Mouse (Mus musculus) embryonic fibroblast, embryonic 13.5 days (primary cell): ENCODE results near the gene Snx27. TPM values are rescaled to one million over a fixed set of nuclear protein-coding genes. Genes with fewer than 3 reads are reported as not detected.
A peak's percentile ranks its signal among the peaks of the same experiment; 100 is the strongest.

Source experiments
- H3K27ac ChIP-seq: 2 replicates; pipeline ENCODE4 v1.5.1; 2012; ENCODE audit warnings: low read length, control low read depth, inconsistent platforms; ENCODE audit not compliant: insufficient read depth
- H3K4me1 ChIP-seq: 2 replicates; pipeline ENCODE4 v1.6.1; 2011; ENCODE audit warnings: low read length; ENCODE audit not compliant: control insufficient read depth, insufficient read depth
- H3K4me3 ChIP-seq: 2 replicates; pipeline ENCODE4 v1.5.1; 2011; ENCODE audit warnings: mild to moderate bottlenecking, control low read depth, low read length; ENCODE audit not compliant: insufficient read depth
- CTCF ChIP-seq: IDR thresholded peaks from 2 replicates; pipeline ENCODE4 v1.5.1; 2011; ENCODE audit warnings: mild to moderate bottlenecking, control low read depth, low read length, moderate library complexity, borderline replicate concordance; ENCODE audit not compliant: insufficient read depth
- POLR2A ChIP-seq: IDR thresholded peaks from 2 replicates; pipeline ENCODE4 v1.6.1; 2011; ENCODE audit warnings: low read depth, mild to moderate bottlenecking, control low read depth, low read length, moderate library complexity
- polyA plus RNA-seq: library from polyadenylated mRNA; stranded (reverse); fragments of >200 nt; gene quantifications from 2 replicates; pipeline ENCODE4 v1.2.4, GENCODE M21; 2011; ENCODE audit warnings: low read depth; ENCODE audit not compliant: missing spikeins, insufficient read length

Gene Snx27
- polyA plus RNA-seq, 1 experiment: 41.1 TPM

- no peak for TF ChIP-seq CTCF
- Histone ChIP-seq H3K27ac (no peak overlapping the region), H3K4me3 (no peak overlapping the region), H3K4me1 (peaks cover 9% of the 10 kb centered on the region; the same call in 1 of the 2 replicates)
These were observed 113.6 kb downstream of the Snx27 start for GRCm38 (mm10) chr3:94468931-94469330.

- H3K27ac ChIP-seq: no peak overlapping the region
- no peaks in the 10 kb centered on the region for H3K4me1 ChIP-seq
- H3K4me3 ChIP-seq: no peak overlapping the region
- TF ChIP-seq CTCF (no peak), POLR2A (no peak)
These were observed 116.7 kb downstream of the Snx27 start for GRCm38 (mm10) chr3:94465632-94466430.

- TF ChIP-seq CTCF (no peak), POLR2A (no peak)
- Histone ChIP-seq H3K4me3 (no peak overlapping the region), H3K27ac (no peak overlapping the region), H3K4me1 (no peaks in the 10 kb centered on the region)
These were observed 118.5 kb downstream of the Snx27 start for GRCm38 (mm10) chr3:94463926-94464578.

GRCm38 (mm10) chr3:94459834-94460233, 122.7 kb downstream of the Snx27 start:
- no peak overlapping the region for H3K27ac ChIP-seq
- H3K4me3 ChIP-seq: no peak overlapping the region
- no peak for TF ChIP-seq POLR2A
- no peaks in the 10 kb centered on the region for H3K4me1 ChIP-seq

GRCm38 (mm10) chr3:94457055-94457454, 125.5 kb downstream of the Snx27 start:
- H3K4me3 ChIP-seq: no peak overlapping the region
- no peak overlapping the region for H3K27ac ChIP-seq
- TF ChIP-seq POLR2A (no peak), CTCF (no peak)
- no peaks in the 10 kb centered on the region for H3K4me1 ChIP-seq

GRCm38 (mm10) chr3:94456529-94457000, 126.0 kb downstream of the Snx27 start:
- H3K4me3 ChIP-seq: no peak overlapping the region
- H3K27ac ChIP-seq: no peak overlapping the region
- no peaks in the 10 kb centered on the region for H3K4me1 ChIP-seq
- no peak for TF ChIP-seq POLR2A
- TF ChIP-seq CTCF: 0 out of 2 replicates have a peak, but pooled peaks have one; percentile 33

GRCm38 (mm10) chr3:94449377-94449776, 133.1 kb downstream of the Snx27 start:
- Histone ChIP-seq H3K4me3 (no peak overlapping the region), H3K27ac (no peak overlapping the region), H3K4me1 (peaks cover 3% of the 10 kb centered on the region; the same call in 1 of the 2 replicates)
- TF ChIP-seq CTCF (no peak), POLR2A (no peak)

Other genes starting within 250 kb of the Snx27 start
- gene Them5, start 240.6 kb downstream of the Snx27 start, polyA plus RNA-seq: not detected in 2 replicates
- gene C2cd4d, start 220.3 kb downstream of the Snx27 start, polyA plus RNA-seq: not detected in 2 replicates
- not detected in 2 replicates for gene Rorc, start 209.9 kb downstream of the Snx27 start, polyA plus RNA-seq
- gene Lingo4, start 184.2 kb downstream of the Snx27 start, polyA plus RNA-seq: 0.18 TPM in 1 of 2 replicates, not detected in the other
- gene Tdrkh, start 169.4 kb downstream of the Snx27 start, polyA plus RNA-seq: 9.0 and 14.1 TPM in 2 replicates
- 28.6 and 31.1 TPM in 2 replicates for gene Mrpl9, start 139.4 kb downstream of the Snx27 start, polyA plus RNA-seq
- gene Oaz3, start 138.8 kb downstream of the Snx27 start, polyA plus RNA-seq: not detected in 2 replicates
- gene Celf3, start 104.4 kb downstream of the Snx27 start, polyA plus RNA-seq: not detected in 2 replicates
- 2.7 and 3.2 TPM in 2 replicates for gene Riiad1, start 102.4 kb downstream of the Snx27 start, polyA plus RNA-seq
- not detected in 2 replicates for gene Gm10972, start 60.4 kb upstream of the Snx27 start, polyA plus RNA-seq
- gene Tuft1, start 76.2 kb upstream of the Snx27 start, polyA plus RNA-seq: 3.2 and 6.1 TPM in 2 replicates
- gene Selenbp2, start 110.8 kb upstream of the Snx27 start, polyA plus RNA-seq: not detected in 2 replicates
- 0.17 TPM in 1 of 2 replicates, not detected in the other for gene Cgn, start 203.8 kb upstream of the Snx27 start, polyA plus RNA-seq